Mouse (Mus musculus) kidney, embryonic 16.5 days (tissue): ENCODE results near the gene Rnaset2a. TPM values are rescaled to one million over a fixed set of nuclear protein-coding genes. Genes with fewer than 3 reads are reported as not detected.

Source experiments
- polyA plus RNA-seq: library from polyadenylated mRNA; unstranded; fragments of >200 nt; fragmentation: Nextera tagmentation; extraction: Ambion mirVana; gene quantifications from 2 replicates; pipeline ENCODE4 v1.2.1, GENCODE M21; 2015

Rnaset2a gene
- polyA plus RNA-seq, 1 experiment from 2014 or later = 52.1 TPM

Other genes starting within 250 kb of the Rnaset2a start
- gene Tagap, start 222.1 kb downstream of the Rnaset2a start, polyA plus RNA-seq = 0.60 and 0.68 TPM in 2 replicates
- gene Rsph3a, start 202.5 kb downstream of the Rnaset2a start, polyA plus RNA-seq = 60.3 and 65.3 TPM in 2 replicates
- 0.22 and 0.31 TPM in 2 replicates for gene Gm49673, start 309 bp downstream of the Rnaset2a start, polyA plus RNA-seq
- 42.5 and 44.4 TPM in 2 replicates for gene Fgfr1op, start 17.4 kb upstream of the Rnaset2a start, polyA plus RNA-seq
- not detected in 2 replicates for gene Ccr6, start 87.9 kb upstream of the Rnaset2a start, polyA plus RNA-seq
- 178 and 202 TPM in 2 replicates for gene Mpc1, start 134.8 kb upstream of the Rnaset2a start, polyA plus RNA-seq
- 76.4 and 93.9 TPM in 2 replicates for gene Sft2d1, start 163.0 kb upstream of the Rnaset2a start, polyA plus RNA-seq
- 0.19 and 0.33 TPM in 2 replicates for gene Prr18, start 189.4 kb upstream of the Rnaset2a start, polyA plus RNA-seq
- gene T2, start 207.9 kb upstream of the Rnaset2a start, polyA plus RNA-seq = 0.62 and 0.63 TPM in 2 replicates